Mouse (Mus musculus) A20 (cell line): ENCODE measurements around the gene Sart3.
"Not testable (repeated sequence)": the region's sequence is repeated elsewhere in the genome, so short reads cannot be mapped to it uniquely, and the experiment has no call there.

Experiments
- DNase-seq: peaks from one replicate; pipeline ENCODE4 v3.0.0-alpha.2; 2011; ENCODE audit warnings: low read depth, low spot score

Gene Sart3

DNA sequence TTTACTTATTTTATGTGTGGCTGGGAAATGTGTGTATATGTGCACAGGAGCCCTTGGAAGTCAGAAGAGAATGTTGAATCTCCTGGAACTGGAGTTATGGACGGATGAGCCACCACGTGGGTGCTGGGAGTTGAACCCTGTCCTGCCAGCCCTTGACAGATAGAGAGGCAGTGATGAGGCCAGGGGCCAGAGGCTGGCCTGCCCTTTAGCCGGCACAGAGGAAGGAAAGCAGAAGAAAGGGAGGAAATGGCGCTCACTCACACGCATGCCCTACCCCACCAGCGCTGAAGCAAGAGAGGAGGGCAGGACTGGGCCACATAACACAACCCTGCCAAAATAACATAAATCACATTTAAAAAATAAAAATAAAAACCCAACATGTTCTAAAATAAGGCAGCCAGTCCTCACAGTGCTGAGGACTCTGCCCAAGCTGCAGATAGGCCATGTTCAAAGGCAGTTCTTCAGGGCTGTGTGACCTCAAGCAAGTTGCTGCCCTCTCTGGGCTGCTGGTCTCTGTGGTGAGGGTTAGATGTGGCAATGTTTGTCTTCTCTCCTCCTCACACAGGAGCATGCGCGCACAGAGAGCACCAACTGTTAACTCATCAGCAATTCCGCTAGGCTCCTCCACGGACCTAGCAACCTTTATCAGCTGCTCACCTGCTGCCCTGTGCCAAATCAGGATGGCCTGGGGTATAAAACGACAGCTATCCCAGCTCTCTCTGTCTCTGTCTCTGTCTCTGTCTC lies 18.3 kb upstream of the Sart3 start:
- no peak for DNase-seq

DNA sequence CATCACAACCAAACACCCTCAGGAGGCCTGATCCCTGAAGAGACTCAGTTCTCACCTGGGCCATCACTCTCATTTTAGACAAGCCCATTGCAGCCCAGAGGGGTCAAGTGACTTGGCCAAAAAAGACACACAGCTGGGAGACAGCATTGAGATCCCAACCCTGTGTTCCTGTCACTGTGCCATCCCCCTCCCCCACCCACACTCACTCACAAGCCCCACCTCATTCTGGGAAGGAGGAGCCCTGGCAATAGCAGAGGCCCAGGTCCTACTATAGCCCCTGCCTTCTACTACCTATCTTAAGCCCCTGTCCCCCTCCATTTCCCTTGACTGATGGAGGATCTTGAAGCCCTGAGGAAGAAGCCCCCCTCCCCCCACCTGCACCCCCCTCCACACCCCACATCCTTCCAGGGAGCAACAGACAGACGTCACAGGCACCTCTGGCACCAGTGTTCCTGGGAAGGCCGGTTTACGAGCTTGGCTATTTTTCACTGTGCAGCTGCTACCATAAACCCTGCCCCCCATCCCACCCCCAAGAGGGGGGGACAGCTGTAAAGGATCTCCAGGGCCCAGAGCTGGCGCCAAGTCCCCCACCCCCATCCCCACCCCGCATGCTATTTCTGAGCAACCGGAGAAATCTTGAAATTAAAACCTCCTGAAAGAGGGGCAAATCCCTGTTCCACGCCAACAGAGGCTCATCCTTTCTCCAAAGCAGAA lies 16.9 kb upstream of the Sart3 start:
- no peak for DNase-seq

DNA sequence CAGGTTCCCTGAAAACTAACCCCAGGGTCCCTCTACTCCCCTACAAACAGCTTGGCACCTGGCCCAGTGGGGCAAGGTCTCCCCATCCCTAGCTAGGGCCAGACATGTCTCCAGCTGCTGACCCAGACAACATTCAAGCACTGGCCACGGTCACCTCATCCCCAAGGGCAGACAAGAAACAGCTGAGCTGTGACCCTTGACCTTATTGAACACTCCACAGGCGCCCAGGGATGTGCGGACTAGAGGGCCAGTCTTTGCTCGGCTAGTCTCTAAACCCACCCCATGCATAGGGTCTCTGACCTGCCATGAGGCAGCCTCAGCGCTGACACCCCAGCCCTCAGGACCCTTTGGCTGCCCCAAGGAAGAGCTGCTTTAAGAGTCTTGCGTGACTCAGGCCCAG lies 16.3 kb upstream of the Sart3 start:
- no peak for DNase-seq

DNA sequence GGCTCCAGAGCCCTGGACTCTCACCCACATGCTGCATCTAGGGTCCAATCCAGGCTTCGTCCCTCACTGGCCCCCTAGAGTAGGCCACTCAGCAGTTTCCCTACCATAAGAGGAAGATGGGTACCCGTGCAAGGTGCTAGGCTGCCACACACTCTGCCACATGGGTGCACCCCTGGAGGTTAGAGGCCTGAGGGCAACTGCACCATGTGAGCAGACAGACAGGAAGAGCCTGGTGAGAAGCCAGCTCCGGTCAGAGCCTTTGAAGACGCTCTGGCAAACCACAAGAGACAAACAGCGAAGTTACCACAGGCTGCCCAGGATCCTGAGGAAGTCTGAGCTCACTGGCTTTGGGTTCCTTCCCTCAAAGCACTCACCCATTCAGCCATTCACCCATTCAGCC lies 14.7 kb upstream of the Sart3 start:
- no peak for DNase-seq

DNA sequence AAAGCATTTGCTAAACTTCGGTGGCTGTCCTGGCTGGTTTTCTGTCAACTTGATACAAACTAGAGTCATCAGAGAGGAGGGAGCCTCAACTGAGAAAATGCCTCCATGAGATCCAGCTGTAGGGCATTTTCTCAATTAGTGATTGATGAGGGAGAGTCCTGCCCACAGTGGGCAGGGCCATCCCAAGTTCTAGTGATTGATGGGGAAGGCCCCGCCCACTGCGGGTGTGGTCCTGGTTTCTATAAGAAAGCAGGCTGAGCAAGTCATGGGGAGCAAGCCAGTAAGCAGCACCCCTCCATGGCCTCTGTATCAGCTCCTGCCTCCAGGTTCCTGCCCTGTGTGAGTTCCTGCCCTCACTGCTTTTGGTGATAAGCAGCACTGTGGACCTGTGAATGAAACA lies 11.8 kb upstream of the Sart3 start:
- DNase-seq, result not testable (repeated sequence)

DNA sequence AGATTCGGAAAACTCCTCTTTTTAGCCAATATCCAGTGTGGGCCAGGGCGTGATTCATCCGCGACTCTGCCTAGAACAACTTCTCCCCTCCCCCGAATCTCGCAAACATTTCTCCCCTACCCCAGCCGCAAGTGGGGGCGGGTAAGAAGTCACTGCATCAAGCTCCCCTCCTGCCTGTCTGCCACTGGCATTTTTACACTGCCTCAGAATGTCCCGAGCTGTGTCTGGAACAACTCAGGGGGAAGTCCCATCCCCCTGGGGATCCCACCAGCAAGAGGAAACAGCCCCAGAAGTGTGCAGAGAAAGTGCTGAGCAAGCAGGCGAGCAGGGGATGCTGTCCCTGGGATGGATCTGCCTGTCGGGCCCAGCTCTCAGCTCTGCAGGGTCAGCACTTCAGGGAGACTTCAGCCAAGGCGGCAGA lies 11.3 kb upstream of the Sart3 start:
- no peak for DNase-seq

DNA sequence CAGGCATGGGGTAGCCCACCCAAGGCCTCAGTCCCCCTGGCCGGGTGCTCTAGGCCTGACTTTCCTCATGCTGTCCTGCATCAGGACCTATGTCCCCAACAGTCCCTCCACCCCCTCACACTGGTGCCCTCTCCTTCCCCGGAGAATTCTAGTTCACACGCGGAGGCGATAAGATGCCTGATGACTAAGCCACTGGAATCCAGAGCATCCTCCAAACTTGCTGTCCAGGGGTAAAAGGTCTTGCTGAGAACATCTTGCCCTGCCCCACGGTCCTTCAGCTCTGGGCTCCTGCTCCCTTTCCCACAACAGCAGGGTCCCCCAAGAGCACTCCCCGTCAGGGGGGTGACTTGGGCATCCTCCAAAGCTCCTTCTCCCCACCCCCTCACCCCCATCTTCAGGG lies 10.3 kb upstream of the Sart3 start:
- no peak for DNase-seq

DNA sequence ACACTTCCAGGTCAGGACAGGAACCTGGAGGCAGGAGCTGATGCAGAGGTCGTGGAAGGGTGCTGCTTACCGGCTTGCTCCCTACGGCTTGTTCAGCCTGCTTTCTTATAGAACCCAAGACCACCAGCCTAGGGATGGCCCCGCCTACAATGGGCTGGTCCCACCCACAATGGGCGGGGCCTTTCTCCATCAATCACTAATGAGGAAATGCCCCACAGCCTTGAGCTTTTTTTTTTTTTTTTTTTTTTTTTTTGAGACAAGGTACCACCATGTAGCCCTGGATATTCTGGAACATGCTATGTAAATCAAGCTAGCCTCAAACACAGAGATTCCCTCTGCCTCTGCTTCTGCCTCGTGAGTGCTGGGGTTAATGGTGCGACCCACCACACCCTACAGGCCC lies 9.6 kb upstream of the Sart3 start:
- DNase-seq, result peak; percentile 23

DNA sequence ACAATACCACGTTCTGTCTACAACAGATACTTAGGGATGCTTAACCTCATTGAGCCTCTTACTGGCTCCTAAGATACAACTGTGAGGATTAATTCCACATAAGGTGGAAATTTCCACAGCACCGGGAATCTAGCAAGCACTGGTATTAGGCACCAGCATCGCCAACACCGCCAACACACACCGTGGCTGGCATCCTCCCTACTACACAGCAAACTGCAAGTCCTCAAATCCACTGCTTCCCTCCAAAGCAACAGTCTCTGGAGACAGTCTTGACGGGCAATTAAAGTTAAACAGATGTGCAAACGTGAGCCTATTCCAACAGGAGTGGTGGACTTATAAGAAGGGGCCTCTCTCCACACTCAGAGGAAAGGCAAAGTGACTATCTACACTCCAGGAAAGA lies 8.9 kb upstream of the Sart3 start:
- DNase-seq, result no peak

DNA sequence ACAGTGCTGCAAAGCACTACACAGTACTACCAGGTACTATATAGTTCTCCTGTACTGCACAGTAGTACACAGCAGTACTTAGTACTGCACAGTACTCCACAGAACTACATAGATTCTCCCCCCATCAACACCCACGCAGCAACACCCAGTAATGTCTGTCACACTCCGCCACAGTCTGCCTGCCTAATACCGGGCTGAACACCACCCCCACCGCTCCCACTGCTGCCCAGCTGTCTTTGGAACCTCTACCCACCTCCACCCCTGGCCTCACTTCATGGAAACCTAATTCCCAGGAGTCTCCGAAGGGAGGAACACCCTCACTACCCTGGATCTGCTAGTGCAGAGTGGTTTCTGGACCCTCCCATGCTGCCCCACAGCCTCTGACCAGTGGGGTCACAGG lies 8.5 kb upstream of the Sart3 start:
- no peak for DNase-seq

DNA sequence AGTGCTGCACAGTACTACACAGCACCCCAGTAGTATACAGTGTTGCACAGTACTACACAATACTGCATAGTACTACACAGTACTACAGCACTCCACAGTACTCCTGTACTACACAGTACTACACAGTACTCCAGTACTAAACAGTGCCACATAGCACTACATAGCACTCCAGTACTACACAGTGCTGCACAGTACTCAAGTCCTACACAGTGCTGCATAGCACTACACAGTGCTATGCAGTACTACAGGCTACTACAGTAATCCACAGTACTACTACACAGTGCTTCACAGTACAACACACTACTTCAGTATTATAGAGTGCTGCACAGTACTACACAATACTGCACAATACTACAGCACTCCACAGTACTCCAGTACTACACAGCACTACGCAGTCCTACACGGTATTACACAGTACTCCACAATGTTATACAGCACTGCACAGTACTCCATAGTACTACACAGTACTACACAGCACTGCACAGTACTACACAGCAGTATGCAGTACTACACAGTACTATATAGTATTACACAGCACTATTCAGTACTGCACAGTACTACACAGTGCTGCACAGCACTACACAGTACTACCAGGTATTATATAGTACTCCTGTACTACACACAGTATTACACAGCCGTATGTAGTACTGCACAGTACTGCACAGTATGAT lies 7.9 kb upstream of the Sart3 start:
- DNase-seq, result no peak

DNA sequence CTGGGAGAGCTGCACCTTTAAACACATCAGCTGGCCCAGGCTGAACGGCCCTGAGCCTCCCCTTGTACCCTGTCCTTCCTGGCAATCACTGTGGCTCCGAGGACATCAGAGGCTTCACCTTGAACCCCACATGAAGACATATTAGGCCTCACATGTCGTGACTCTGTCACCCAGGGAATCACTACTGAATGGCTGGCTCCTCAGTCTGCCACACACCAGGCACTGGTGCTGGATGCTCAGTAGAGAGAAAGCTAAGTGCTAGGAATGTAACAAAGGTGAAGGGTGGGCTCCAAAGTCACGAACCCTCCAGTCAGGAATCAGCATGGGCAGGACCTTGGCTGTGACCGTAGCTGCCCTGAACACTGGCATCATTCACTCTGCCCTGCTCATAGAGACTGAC lies 7.3 kb upstream of the Sart3 start:
- DNase-seq, result no peak

DNA sequence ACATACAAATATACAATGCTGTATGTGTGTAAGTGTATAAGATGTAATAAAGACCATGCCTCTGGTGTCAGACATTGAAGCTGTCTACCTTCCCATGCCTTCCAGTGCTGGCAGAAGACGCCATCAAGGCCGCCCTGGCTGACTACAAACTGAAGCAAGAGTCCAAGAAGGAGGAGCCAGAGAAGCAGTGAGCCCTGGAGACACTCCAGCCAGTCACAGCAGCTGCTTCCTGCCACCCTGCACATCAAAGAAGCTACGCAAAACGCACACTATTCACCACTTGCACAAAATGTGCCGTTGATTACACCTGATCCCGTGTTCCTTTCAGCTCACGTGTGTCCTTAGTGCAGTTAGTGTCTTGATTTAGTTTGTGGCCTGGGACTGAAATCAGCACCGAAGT lies 5.4 kb upstream of the Sart3 start:
- DNase-seq, result not testable (repeated sequence)

DNA sequence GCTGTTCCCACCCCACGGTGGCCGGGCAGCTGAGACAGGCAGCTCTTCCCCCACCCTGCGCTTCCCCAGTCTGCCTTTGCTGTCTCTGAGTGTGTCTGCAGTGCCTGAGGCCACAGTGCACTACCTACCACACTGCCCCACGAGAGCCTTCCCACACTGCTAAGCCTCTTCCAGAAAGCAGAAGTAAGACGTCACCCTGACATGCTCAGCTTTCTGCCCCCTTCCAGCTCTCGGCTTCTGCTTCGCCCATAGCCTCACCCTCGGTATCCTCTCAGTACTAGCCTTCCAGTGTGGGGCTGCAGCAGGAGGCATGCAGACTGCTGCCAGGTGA lies 4.6 kb upstream of the Sart3 start:
- peak; percentile 89 for DNase-seq

DNA sequence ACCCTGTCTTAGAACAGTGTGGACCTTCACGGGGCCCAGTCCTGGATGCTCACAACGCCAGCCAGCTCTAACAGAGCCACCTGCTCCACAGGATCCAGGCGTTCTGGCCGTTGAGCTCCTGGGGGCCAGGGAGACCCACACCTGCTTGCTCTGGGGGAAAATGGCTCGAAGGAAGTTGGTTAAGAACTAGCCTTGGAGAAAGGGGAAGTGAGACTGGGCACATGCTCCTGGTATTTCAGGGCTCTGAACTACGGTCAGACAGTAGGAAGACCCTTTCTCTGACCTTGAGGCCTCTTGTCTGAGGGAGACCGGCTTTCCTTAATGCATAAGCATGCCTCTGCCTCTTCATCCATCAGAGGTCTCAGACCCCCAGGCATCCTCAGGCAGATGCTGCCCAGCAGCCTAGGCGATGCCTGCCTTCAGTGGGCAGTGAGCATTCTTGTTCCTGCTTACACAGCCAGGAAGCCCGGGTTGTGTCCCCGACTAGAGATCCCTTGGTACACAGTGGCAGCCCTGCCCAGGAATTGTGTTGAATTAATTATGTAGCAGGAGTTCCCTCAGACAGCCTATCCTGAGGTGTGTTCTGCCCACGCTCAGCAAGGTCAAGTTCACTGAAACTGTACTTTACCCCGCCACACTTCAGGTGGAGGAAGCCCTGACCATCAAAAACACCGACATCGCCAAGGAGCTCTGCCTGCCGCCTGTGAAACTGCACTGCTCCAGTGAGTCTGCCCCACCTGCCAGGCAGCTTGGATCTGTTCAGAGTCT lies 4.0 kb upstream of the Sart3 start:
- DNase-seq, result peak; percentile 85

DNA sequence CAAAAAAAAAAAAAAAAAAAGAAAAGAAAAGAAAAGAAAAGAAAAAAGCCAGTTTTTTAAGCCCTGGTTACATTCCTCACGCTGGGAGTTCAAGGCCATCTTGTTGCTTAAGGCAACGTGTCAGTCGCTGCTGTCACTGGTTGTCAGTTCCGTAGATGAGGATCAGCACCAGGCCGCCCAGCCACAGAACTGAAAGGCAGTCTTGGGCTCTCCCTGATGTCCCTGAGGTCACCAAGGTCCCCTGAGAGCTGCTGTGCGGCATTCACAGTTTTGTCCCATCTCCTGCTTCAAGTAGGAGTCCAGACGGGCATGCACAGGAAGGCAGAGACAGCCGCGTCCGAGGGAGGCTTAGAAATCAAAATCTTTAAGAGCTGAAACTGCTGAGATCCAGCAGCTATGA lies 3.3 kb upstream of the Sart3 start:
- DNase-seq, result no peak

DNA sequence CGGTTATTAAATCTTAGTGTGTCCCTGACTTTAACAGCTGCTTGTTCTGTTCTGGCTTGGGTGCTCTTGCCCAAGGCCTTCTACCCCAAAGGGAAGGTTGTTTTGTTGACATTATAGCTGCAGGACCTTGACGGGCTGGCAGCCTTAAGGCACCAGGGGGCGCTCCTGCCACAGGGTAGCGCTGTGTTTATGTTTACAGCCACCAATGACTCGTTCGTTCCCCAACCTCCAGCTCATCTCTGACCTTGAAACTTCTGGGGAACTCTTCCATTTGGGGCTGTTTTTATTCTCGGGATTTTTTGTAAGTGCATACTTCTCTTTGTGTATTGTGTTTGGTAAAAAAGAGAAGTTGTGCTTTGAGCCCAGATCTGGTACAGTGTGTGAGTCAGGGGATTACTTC lies 1.4 kb upstream of the Sart3 start:
- DNase-seq, result peak; percentile 93

DNA sequence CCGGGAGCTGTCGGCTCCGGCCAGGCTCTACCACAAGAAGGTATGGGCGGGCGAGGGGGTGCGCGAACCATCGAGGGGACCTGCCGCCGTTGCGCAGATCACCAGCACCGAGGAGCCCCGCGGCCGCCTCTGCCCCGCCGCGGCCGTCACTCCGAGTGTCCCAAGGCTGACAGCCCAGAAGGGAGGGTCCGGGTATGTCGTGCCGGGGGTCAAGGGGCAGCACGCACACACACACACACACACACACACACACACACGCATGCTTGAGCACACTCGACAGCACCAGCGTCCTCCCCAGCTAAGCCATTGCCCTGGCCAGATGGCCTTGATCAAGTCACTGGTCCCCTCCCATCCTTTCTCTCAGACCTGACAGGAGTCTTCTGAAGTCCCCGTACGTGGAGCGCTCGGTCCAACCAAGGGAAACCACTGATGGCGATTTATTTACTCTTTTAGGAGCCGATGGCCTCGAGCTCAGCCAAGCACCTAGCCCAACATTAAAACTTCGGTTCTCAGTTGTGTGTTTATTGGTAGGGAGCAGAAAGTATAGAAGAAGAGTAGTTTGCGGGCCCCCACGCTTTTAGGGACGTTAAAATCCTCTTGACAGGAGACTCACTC lies 702 bp upstream of the Sart3 start:
- DNase-seq, result no peak

DNA sequence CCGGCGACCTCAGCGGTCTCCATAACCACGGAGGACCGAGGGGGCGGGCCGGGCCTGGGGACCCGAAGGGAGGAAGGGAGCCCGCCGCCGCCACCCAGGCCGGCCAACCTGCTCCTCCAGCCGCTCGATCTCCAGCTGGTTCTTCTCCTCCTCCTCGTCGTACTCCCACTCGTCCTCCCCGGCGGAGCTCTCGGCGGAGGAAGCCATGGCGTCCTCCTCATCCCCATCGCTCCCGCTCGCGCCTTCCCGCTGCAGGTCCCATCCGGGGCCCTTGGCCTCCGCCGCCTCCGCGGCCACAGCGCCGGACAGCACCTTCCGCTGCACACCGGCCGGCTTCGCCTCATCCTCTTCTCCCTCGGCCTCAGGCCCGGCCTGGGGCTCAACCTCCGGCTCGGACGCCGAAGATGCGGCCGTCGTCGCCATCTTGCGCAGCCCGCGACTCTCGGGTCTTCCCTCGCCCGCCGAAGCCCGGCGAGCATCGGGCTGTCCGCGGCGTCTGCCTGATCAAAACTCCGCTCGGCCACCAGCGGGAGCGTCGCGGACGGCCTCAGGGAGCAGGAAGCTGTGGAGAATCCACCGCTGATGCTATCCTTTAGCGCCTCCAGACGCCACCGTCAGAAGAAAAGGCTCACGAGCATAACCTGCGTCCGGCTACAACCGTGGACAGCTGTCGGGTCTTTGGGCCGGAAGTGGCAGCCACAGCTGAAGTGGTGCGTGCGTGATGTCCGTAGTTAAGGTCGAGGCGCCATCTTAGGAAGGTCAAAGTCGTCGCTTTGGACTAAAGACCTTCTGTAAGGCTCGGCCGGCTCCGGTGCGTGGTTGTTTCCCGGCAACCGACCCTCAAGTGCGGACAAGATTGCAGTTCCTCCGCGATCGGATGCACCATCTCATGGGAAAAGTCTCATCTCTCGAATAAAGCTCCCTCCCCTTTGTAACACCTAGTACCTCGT lies 822 bp downstream of the Sart3 start:
- DNase-seq, result peak; percentile 97

DNA sequence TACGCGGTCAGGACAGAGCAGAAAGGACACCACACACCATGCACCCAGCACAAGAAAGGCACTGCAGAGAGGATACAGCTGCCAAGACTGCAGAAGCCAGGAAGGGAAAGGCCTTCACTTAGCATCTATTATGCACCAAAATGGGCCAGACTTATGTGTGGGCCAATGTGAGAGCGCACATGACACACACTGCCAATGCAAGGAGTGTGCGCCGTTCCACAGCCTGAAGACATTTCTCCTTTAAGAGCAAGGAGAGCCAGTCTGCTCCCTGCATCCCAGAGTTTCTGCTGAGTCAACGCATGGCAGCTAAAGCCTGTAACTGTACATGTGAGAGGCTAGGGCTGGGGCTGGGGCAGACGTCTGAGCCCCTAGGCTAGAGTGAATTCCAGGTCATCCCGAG lies 3.5 kb downstream of the Sart3 start:
- DNase-seq, result no peak
